Mouse (Mus musculus) thymus, adult 2 months (tissue): Measurements from ENCODE around the gene Sult5a1.

Experiments
- CTCF ChIP-seq: fragments of 200-500 bp; IDR thresholded peaks from 2 replicates; pipeline ENCODE4 v1.5.1; 2012; ENCODE audit warnings: mild to moderate bottlenecking, control low read depth, low read length, moderate library complexity, borderline replicate concordance; ENCODE audit not compliant: control insufficient read depth, poor library complexity, insufficient read depth; ENCODE audit errors: extremely low read depth
- POLR2A ChIP-seq: fragments of 200-500 bp; IDR thresholded peaks from 2 replicates; pipeline ENCODE4 v1.6.1; 2012; ENCODE audit warnings: mild to moderate bottlenecking, low read length, control low read depth, moderate library complexity; ENCODE audit not compliant: control insufficient read depth, poor library complexity, insufficient read depth; ENCODE audit errors: extremely low read depth

DNA sequence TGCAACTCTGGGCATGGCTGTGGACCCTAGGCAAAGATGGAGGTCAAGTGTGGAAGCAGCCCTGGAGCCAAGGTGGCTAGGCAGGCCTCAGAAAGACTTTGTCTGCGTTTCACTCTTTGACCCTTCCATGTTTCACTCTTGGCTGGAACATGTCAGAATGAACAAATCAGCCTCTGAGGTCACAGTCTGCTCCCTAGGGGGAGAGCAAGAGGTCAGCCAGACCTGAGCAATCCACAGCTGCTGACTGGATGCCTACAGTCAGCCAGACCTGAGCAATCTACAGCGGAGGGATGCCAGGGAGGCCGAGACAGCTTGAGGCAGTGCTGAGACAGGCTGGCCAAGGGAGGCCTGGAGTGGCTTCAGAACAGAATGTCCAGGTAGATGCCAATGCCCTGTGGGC is 23.3 kb upstream of the Sult5a1 start:
- no peak for TF ChIP-seq CTCF
- no peak for TF ChIP-seq POLR2A
